Mouse (Mus musculus) ES-E14 (cell line): ENCODE data around the gene Ptpn13.

Experiments
- CHD2 ChIP-seq: IDR thresholded peaks from 2 replicates; pipeline ENCODE4 v1.6.1; 2014; ENCODE audit warnings: mild to moderate bottlenecking, low read depth, low read length, inconsistent platforms
- MAFK ChIP-seq: IDR thresholded peaks from 2 replicates; pipeline ENCODE4 v1.6.1; 2014; ENCODE audit warnings: mild to moderate bottlenecking, low read depth, low read length, inconsistent platforms; ENCODE audit not compliant: insufficient read depth

- TF ChIP-seq MAFK, result no peak
- no peak for TF ChIP-seq CHD2
These were observed 187.3 kb downstream of the Ptpn13 start for GRCm38 (mm10) chr5:103612316-103612715.
